ENCODE assay signal across 9 mouse cellular contexts in genomic region chr6:34155137-34155804, GRCm38 (mm10). TPM values are rescaled to one million over a fixed set of nuclear protein-coding genes. Genes with fewer than 3 reads are reported as not detected.
DNase-seq lines count a peak whose midpoint lies in the region; ATAC-seq lines count a peak whose summit lies in the region.
"Had no signal": no experiment of that assay in that cellular context is flagged by ENCODE, and none has a peak within 500 bp of the region (broad histone marks: within the 10 kb centered on the region; RNA-seq: fewer than 3 reads in every experiment).

No protein-coding gene starts in this region.

- H3K9me3 ChIP-seq in hindbrain, embryonic 15.5 days = no peaks in the 10 kb centered on the region
- H3K9me3 ChIP-seq in hindbrain, embryonic 10.5 days = no peaks in the 10 kb centered on the region
- no peaks in the 10 kb centered on the region for H3K9me3 ChIP-seq in intestine, embryonic 14.5 days (ENCODE audit: control insufficient read depth, low read length)
- H3K9me3 ChIP-seq in liver, embryonic 15.5 days (replicated peaks) = no peaks in the 10 kb centered on the region
- no peaks in the 10 kb centered on the region for H3K9me3 ChIP-seq in neural tube, embryonic 15.5 days (replicated peaks)
- H3K9me3 ChIP-seq: G1E had no signal

- no peak overlapping the region for H3K4me3 ChIP-seq in hindbrain, embryonic 15.5 days
- H3K4me3 ChIP-seq in hindbrain, embryonic 10.5 days = no peak overlapping the region
- H3K4me3 ChIP-seq in intestine, embryonic 14.5 days (ENCODE audit: low read depth, low read length) = no peak overlapping the region
- no peak overlapping the region for H3K4me3 ChIP-seq in liver, embryonic 15.5 days (replicated peaks)
- no peak overlapping the region for H3K4me3 ChIP-seq in neural tube, embryonic 15.5 days (replicated peaks)

- H3K36me3 ChIP-seq in hindbrain, embryonic 15.5 days = peaks cover 18% of the 10 kb centered on the region
- peaks cover 42% of the 10 kb centered on the region for H3K36me3 ChIP-seq in hindbrain, embryonic 10.5 days
- H3K36me3 ChIP-seq in intestine, embryonic 14.5 days (ENCODE audit: control insufficient read depth, insufficient read depth, low read length) = peaks cover 40% of the 10 kb centered on the region
- peaks cover 37% of the 10 kb centered on the region for H3K36me3 ChIP-seq in liver, embryonic 15.5 days (replicated peaks)
- H3K36me3 ChIP-seq in neural tube, embryonic 15.5 days = peaks cover 35% of the 10 kb centered on the region

- no peak for DNase-seq in hindbrain, embryonic 10.5 days (ENCODE audit: low spot score)
- peak; percentile 52 for DNase-seq in c-Kit-positive CD71-positive TER-119-positive erythroid progenitor cells, embryonic 14.5 days (ENCODE audit: low spot score)
- no peak for DNase-seq in intestine, embryonic 14.5 days (ENCODE audit: low spot score)
- no peak for DNase-seq in urinary bladder, postnatal 25 days (ENCODE audit: low spot score)
- DNase-seq in adrenal gland, postnatal 10 days = no peak

- peaks cover 39% of the 10 kb centered on the region for H3K4me1 ChIP-seq in hindbrain, embryonic 15.5 days (replicated peaks)
- peaks cover 25% of the 10 kb centered on the region for H3K4me1 ChIP-seq in hindbrain, embryonic 10.5 days (replicated peaks)
- peaks cover 30% of the 10 kb centered on the region for H3K4me1 ChIP-seq in intestine, embryonic 14.5 days (replicated peaks; ENCODE audit: control insufficient read depth, insufficient read depth, low read length)
- H3K4me1 ChIP-seq in liver, embryonic 15.5 days (replicated peaks) = peaks cover 63% of the 10 kb centered on the region
- H3K4me1 ChIP-seq in neural tube, embryonic 15.5 days = peaks cover 27% of the 10 kb centered on the region

- no peak overlapping the region for H3K9ac ChIP-seq in hindbrain, embryonic 15.5 days
- no peak overlapping the region for H3K9ac ChIP-seq in intestine, embryonic 14.5 days (ENCODE audit: low read length)
- peak overlapping the region; percentile 22; the same call in 1 of the 2 replicates for H3K9ac ChIP-seq in liver, embryonic 15.5 days
- no peak overlapping the region for H3K9ac ChIP-seq in neural tube, embryonic 15.5 days (replicated peaks)

- ATAC-seq in hindbrain, embryonic 15.5 days (ENCODE audit: low FRiP score, low read depth) = no peak
- no peak for ATAC-seq in intestine, embryonic 14.5 days (replicated peaks; ENCODE audit: low FRiP score, low TSS enrichment, low read depth)
- peak; percentile 59 for ATAC-seq in liver, embryonic 15.5 days (ENCODE audit: insufficient read depth)
- ATAC-seq in neural tube, embryonic 15.5 days (ENCODE audit: low FRiP score) = no peak

- H3K4me2 ChIP-seq in hindbrain, embryonic 15.5 days = no peak overlapping the region
- H3K4me2 ChIP-seq in intestine, embryonic 14.5 days (ENCODE audit: low read length) = no peak overlapping the region
- peak overlapping the region; percentile 61 for H3K4me2 ChIP-seq in liver, embryonic 15.5 days
- no peak overlapping the region for H3K4me2 ChIP-seq in neural tube, embryonic 15.5 days

- H3K27ac ChIP-seq in hindbrain, embryonic 15.5 days (replicated peaks) = peak overlapping the region; percentile 73
- no peak overlapping the region for H3K27ac ChIP-seq in hindbrain, embryonic 10.5 days
- peak overlapping the region; percentile 58 for H3K27ac ChIP-seq in intestine, embryonic 14.5 days (ENCODE audit: low read depth)
- peak overlapping the region; percentile 88 for H3K27ac ChIP-seq in liver, embryonic 15.5 days (replicated peaks)
- no peak overlapping the region for H3K27ac ChIP-seq in neural tube, embryonic 15.5 days (replicated peaks)

- 94% methylated on average over 15 of the region's 15 CpGs for WGBS in hindbrain, embryonic 15.5 days
- 94% methylated on average over 15 of the region's 15 CpGs for WGBS in hindbrain, embryonic 10.5 days
- 85% methylated on average over 15 of the region's 15 CpGs for WGBS in intestine, embryonic 14.5 days
- WGBS in liver, embryonic 15.5 days (ENCODE audit: insufficient replicate concordance) = 27% methylated on average over 15 of the region's 15 CpGs
- 92% methylated on average over 15 of the region's 15 CpGs for WGBS in neural tube, embryonic 15.5 days

- no peaks in the 10 kb centered on the region for H3K27me3 ChIP-seq in hindbrain, embryonic 15.5 days
- H3K27me3 ChIP-seq in hindbrain, embryonic 10.5 days (ENCODE audit: insufficient read depth, poor library complexity, severe bottlenecking) = no peaks in the 10 kb centered on the region
- H3K27me3 ChIP-seq in intestine, embryonic 14.5 days (replicated peaks; ENCODE audit: control insufficient read depth, insufficient read depth, low read length) = no peaks in the 10 kb centered on the region
- no peaks in the 10 kb centered on the region for H3K27me3 ChIP-seq in liver, embryonic 15.5 days
- no peaks in the 10 kb centered on the region for H3K27me3 ChIP-seq in neural tube, embryonic 15.5 days (replicated peaks)

RNA-seq across cellular contexts. Expression of gene Slc35b4, which starts 21.6 kb away (rescaled TPM):
- polyA plus RNA-seq in hindbrain, embryonic 15.5 days (2015; fragmentation: Nextera tagmentation; extraction: Ambion mirVana) = 40.8 and 44.0 TPM in 2 replicates
- 41.3 and 43.2 TPM in 2 replicates for polyA plus RNA-seq in hindbrain, embryonic 10.5 days (2016; fragmentation: Nextera tagmentation; extraction: Ambion mirVana)
- 49.4 and 52.1 TPM in 2 replicates for polyA plus RNA-seq in intestine, embryonic 14.5 days (2014; fragmentation: Nextera tagmentation; extraction: Ambion mirVana)
- polyA plus RNA-seq in liver, embryonic 15.5 days (2015; fragmentation: Nextera tagmentation; extraction: Ambion mirVana) = 19.5 and 21.4 TPM in 2 replicates
- 10 to 100 TPM; 22.9 to 26.1 TPM for total RNA-seq in adrenal gland, postnatal 10 days (2021)
- 39.4 and 47.8 TPM in 2 replicates for polyA plus RNA-seq in neural tube, embryonic 15.5 days (2015; fragmentation: Nextera tagmentation; extraction: Ambion mirVana)

Comparison
In these comparisons a context has a peak if more than half of its experiments do, and no peak if none do; other contexts are left out.
1. H3K27ac ChIP-seq: peak in hindbrain, embryonic 15.5 days (single experiment), intestine, embryonic 14.5 days (single experiment) and liver, embryonic 15.5 days (single experiment); none in hindbrain, embryonic 10.5 days (single experiment) and neural tube, embryonic 15.5 days (single experiment).